Mouse (Mus musculus): ENCODE measurements around the gene Clasp2. TPM values are rescaled to one million over a fixed set of nuclear protein-coding genes. Genes with fewer than 3 reads are reported as not detected.

Clasp2 gene
- polyA plus RNA-seq, 1 experiment = 16.8 TPM

- no peak for TF ChIP-seq POLR2A (IDR thresholded peaks at IDR 0.05; ENCODE audit: borderline replicate concordance, control insufficient read depth, low read depth, low read length)
- no peak for TF ChIP-seq CTCF (IDR thresholded peaks at IDR 0.05; ENCODE audit: control insufficient read depth, insufficient read depth, low read length)
- WGBS = 77% methylated on average over 1 of the region's 1 CpGs
- Histone ChIP-seq H3K4me1 (ENCODE audit: control insufficient read depth, insufficient read depth, low read length) (no peaks in the 10 kb centered on the region; the same call in 1 of the 2 replicates), H3K4me3 (replicated peaks; ENCODE audit: control insufficient read depth, low read depth, low read length) (no peak overlapping the region), H3K27ac (ENCODE audit: control insufficient read depth, insufficient read depth, low read depth, low read length, poor library complexity) (no peak overlapping the region)
Measured at GRCm38 (mm10) chr9:113947216-113947615, 205.9 kb downstream of the Clasp2 start.

DNA sequence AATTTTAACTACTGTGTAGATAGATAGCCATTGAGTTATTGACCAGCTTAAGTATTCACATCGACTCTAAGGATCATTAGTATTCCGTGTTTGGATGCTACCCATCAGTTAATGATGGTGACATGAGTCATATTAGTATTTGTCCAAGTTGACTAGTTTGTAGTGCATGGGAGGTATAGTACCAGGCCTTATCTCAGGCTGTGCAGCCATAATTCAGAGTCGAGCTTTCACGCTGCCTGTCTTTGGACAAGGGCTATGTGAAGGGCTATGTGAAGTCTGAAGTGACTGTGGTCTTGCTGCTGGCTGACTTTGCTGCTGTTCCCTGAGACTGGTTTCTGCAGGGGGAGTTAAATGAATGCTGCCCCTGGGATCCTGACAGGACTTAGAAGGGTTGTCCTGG is 216.5 kb downstream of the Clasp2 start:
- WGBS = 83% methylated on average over 4 of the region's 4 CpGs
- no peak for TF ChIP-seq POLR2A (IDR thresholded peaks at IDR 0.05; ENCODE audit: borderline replicate concordance, control insufficient read depth, low read depth, low read length)
- no peak for TF ChIP-seq CTCF (IDR thresholded peaks at IDR 0.05; ENCODE audit: control insufficient read depth, insufficient read depth, low read length)
- H3K4me3 ChIP-seq (replicated peaks; ENCODE audit: control insufficient read depth, low read depth, low read length) = no peak overlapping the region
- H3K4me1 ChIP-seq (ENCODE audit: control insufficient read depth, insufficient read depth, low read length) = no peaks in the 10 kb centered on the region
- no peak overlapping the region for H3K27ac ChIP-seq (ENCODE audit: control insufficient read depth, insufficient read depth, low read depth, low read length, poor library complexity)

- Histone ChIP-seq H3K4me1 (ENCODE audit: control insufficient read depth, insufficient read depth, low read length) (peaks cover 1% of the 10 kb centered on the region; the same call in 1 of the 2 replicates), H3K27ac (ENCODE audit: control insufficient read depth, insufficient read depth, low read depth, low read length, poor library complexity) (no peak overlapping the region)
- TF ChIP-seq POLR2A (IDR thresholded peaks at IDR 0.05; ENCODE audit: borderline replicate concordance, control insufficient read depth, low read depth, low read length) = no peak
- TF ChIP-seq CTCF (IDR thresholded peaks at IDR 0.05; ENCODE audit: control insufficient read depth, insufficient read depth, low read length) = no peak
Measured at GRCm38 (mm10) chr9:113963718-113964117, 222.4 kb downstream of the Clasp2 start.

GRCm38 (mm10) chr9:113964415-113964814 is 223.1 kb downstream of the Clasp2 start:
- no peak overlapping the region for H3K27ac ChIP-seq (ENCODE audit: control insufficient read depth, insufficient read depth, low read depth, low read length, poor library complexity)
- 94% methylated on average over 8 of the region's 8 CpGs for WGBS
- H3K4me3 ChIP-seq (replicated peaks; ENCODE audit: control insufficient read depth, low read depth, low read length) = no peak overlapping the region
- peaks cover 1% of the 10 kb centered on the region; the same call in 1 of the 2 replicates for H3K4me1 ChIP-seq (ENCODE audit: control insufficient read depth, insufficient read depth, low read length)
- TF ChIP-seq POLR2A (IDR thresholded peaks at IDR 0.05; ENCODE audit: borderline replicate concordance, control insufficient read depth, low read depth, low read length) (no peak), CTCF (IDR thresholded peaks at IDR 0.05; ENCODE audit: control insufficient read depth, insufficient read depth, low read length) (no peak)

More at GRCm38 (mm10) chr9:113963718-113964117, 222.4 kb downstream of the Clasp2 start:
- no peak overlapping the region for H3K4me3 ChIP-seq (replicated peaks; ENCODE audit: control insufficient read depth, low read depth, low read length)

DNA sequence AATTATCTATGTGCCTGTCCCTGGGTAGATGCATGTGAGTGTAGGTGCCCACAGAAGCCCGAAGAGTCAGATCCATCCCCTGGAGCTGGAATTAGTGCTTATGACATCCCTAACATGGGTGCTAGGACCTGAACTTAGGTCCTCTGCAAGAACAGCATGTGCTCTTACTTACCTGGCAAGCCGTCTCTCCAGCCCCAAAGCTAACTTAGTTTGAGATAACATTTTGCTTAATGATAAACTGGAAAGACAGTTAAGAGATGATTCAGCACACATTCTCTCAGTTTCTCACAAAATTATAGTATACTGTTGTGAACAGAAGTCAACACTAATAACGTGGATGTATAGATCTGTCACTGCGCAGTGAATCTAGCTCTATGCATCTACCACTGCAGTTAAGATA is 225.6 kb downstream of the Clasp2 start:
- TF ChIP-seq POLR2A (IDR thresholded peaks at IDR 0.05; ENCODE audit: borderline replicate concordance, control insufficient read depth, low read depth, low read length) = no peak
- no peak for TF ChIP-seq CTCF (IDR thresholded peaks at IDR 0.05; ENCODE audit: control insufficient read depth, insufficient read depth, low read length)
- no peak overlapping the region for H3K27ac ChIP-seq (ENCODE audit: control insufficient read depth, insufficient read depth, low read depth, low read length, poor library complexity)
- no peak overlapping the region for H3K4me3 ChIP-seq (replicated peaks; ENCODE audit: control insufficient read depth, low read depth, low read length)
- 71% methylated on average over 4 of the region's 4 CpGs for WGBS
- H3K4me1 ChIP-seq (ENCODE audit: control insufficient read depth, insufficient read depth, low read length) = peaks cover 1% of the 10 kb centered on the region; the same call in 1 of the 2 replicates

GRCm38 (mm10) chr9:113968967-113969366 is 227.7 kb downstream of the Clasp2 start:
- Histone ChIP-seq H3K27ac (ENCODE audit: control insufficient read depth, insufficient read depth, low read depth, low read length, poor library complexity) (peak overlapping the region; percentile 77), H3K4me3 (replicated peaks; ENCODE audit: control insufficient read depth, low read depth, low read length) (peak overlapping the region; percentile 72), H3K4me1 (ENCODE audit: control insufficient read depth, insufficient read depth, low read length) (peaks cover 1% of the 10 kb centered on the region; the same call in 1 of the 2 replicates)
- WGBS = 62% methylated on average over 7 of the region's 7 CpGs
- TF ChIP-seq POLR2A (IDR thresholded peaks at IDR 0.05; ENCODE audit: borderline replicate concordance, control insufficient read depth, low read depth, low read length) (no peak; the same call in 1 of the 2 replicates), CTCF (IDR thresholded peaks at IDR 0.05; ENCODE audit: control insufficient read depth, insufficient read depth, low read length) (no peak)

Other genes starting within 250 kb of the Clasp2 start
- gene Pdcd6ip, start 33.2 kb upstream of the Clasp2 start, polyA plus RNA-seq (2011; ENCODE audit: insufficient read depth, insufficient read length, low replicate concordance, missing spikeins) = 25.0 and 26.6 TPM in 2 replicates
- 103 and 110 TPM in 2 replicates for gene Ubp1, start 189.5 kb downstream of the Clasp2 start, polyA plus RNA-seq (2011; ENCODE audit: insufficient read depth, insufficient read length, low replicate concordance, missing spikeins)